Mouse (Mus musculus) stomach, postnatal 0 days (tissue): Measurements from ENCODE around the gene Rarb.
"Not testable (repeated sequence)": the region's sequence is repeated elsewhere in the genome, so short reads cannot be mapped to it uniquely, and the experiment has no call there.

ENCODE experiments used
- CTCF ChIP-seq: IDR thresholded peaks from 2 replicates; pipeline ENCODE4 v1.5.1; 2016; ENCODE audit warnings: antibody characterized with exemption, low read depth, mild to moderate bottlenecking, moderate library complexity
- EP300 ChIP-seq: optimal IDR thresholded peaks from 2 replicates; pipeline ENCODE3; 2016; ENCODE audit warnings: antibody characterized with exemption

DNA sequence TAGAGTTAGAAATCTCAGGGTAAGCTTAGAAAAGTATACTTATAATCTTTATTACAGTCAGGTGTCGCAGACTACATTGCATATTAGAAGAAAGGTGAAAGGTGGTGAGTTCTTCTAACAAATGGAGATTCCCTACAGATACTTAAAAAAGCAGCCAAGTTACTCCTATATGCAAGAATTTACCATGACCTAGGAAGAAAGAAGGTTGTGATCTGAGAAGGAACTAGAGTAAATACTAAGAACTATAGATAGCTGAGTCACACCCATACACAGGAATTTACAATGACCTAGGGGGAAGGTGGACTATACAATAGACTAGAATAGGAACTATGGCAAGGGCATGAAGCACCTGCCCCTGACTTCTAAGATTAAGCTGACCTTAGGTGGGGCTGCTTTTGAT is 63.4 kb downstream of the Rarb start:
- TF ChIP-seq CTCF, EP300: not testable (repeated sequence)
